22 mouse cellular contexts compared by ENCODE assay signal in genomic region chr10:72634125-72634524, GRCm38 (mm10). TPM values are rescaled to one million over a fixed set of nuclear protein-coding genes. Genes with fewer than 3 reads are reported as not detected.
DNase-seq lines count a peak whose midpoint lies in the region; ATAC-seq and TF ChIP-seq lines count a peak whose summit lies in the region.
"Had no signal": no experiment of that assay in that cellular context is flagged by ENCODE, and none has a peak within 500 bp of the region (broad histone marks: within the 10 kb centered on the region; RNA-seq: fewer than 3 reads in every experiment).

No protein-coding gene starts in this region.

- H3K9ac ChIP-seq in intestine, embryonic 14.5 days (ENCODE audit: low read length) = no peak overlapping the region
- H3K9ac ChIP-seq in intestine, postnatal 0 days (ENCODE audit: low read depth, low read length) = no peak overlapping the region
- H3K9ac ChIP-seq: forebrain, embryonic 15.5 days; hindbrain, embryonic 14.5 days; limb, embryonic 13.5 days; liver, embryonic 15.5 days; neural tube, embryonic 12.5 days; stomach, embryonic 15.5 days had no signal

- no peak for TF ChIP-seq CTCF in intestine, postnatal 0 days (IDR thresholded peaks at IDR 0.05; ENCODE audit: low read depth)
- no peak for TF ChIP-seq CTCF in G1E (IDR thresholded peaks at IDR 0.05; ENCODE audit: low read depth, low read length)

- no peak overlapping the region for H3K4me2 ChIP-seq in intestine, embryonic 14.5 days (ENCODE audit: low read length)
- H3K4me2 ChIP-seq in intestine, postnatal 0 days (replicated peaks; ENCODE audit: low read depth) = no peak overlapping the region
- H3K4me2 ChIP-seq: forebrain, embryonic 15.5 days; hindbrain, embryonic 14.5 days; limb, embryonic 13.5 days; liver, embryonic 15.5 days; neural tube, embryonic 12.5 days; stomach, embryonic 15.5 days had no signal

- H3K27ac ChIP-seq in intestine, embryonic 14.5 days (ENCODE audit: low read depth) = no peak overlapping the region
- H3K27ac ChIP-seq in intestine, postnatal 0 days (ENCODE audit: low read depth, low read length) = no peak overlapping the region
- H3K27ac ChIP-seq: forebrain, embryonic 15.5 days; gastrocnemius, adult 2 months; hindbrain, embryonic 14.5 days; limb, embryonic 13.5 days; liver, embryonic 15.5 days; neural tube, embryonic 12.5 days; stomach, embryonic 15.5 days had no signal

- 0 out of 2 replicates have a peak, but pooled peaks have one; percentile 53 for ATAC-seq in intestine, embryonic 14.5 days (replicated peaks; ENCODE audit: low FRiP score, low TSS enrichment, low read depth)
- ATAC-seq in intestine, postnatal 0 days = no peak
- peak; percentile 15; the same call in 1 of the 2 replicates for ATAC-seq in G1E (ENCODE audit: extremely low read depth, insufficient number of reproducible peaks, low FRiP score, poor library complexity, severe bottlenecking)
- ATAC-seq: activated CD4-positive, CD25-positive, alpha-beta regulatory T cell, adult 4 months; CD4-positive, CD25-positive, alpha-beta regulatory T cell, adult 4 months; forebrain, embryonic 15.5 days; lung, postnatal 0 days had no signal

- H3K4me1 ChIP-seq in intestine, embryonic 14.5 days (replicated peaks; ENCODE audit: control insufficient read depth, insufficient read depth, low read length) = no peaks in the 10 kb centered on the region
- H3K4me1 ChIP-seq in intestine, postnatal 0 days (replicated peaks; ENCODE audit: control insufficient read depth, insufficient read depth, low read length) = no peaks in the 10 kb centered on the region
- no peaks in the 10 kb centered on the region for H3K4me1 ChIP-seq in G1E (ENCODE audit: insufficient read depth, low read depth, low read length)
- H3K4me1 ChIP-seq: forebrain, embryonic 15.5 days; liver, embryonic 15.5 days; neural tube, embryonic 12.5 days; stomach, embryonic 15.5 days had no signal

- DNase-seq in intestine, embryonic 14.5 days (ENCODE audit: low spot score) = no peak
- DNase-seq in G1E (ENCODE audit: low spot score) (no peak), NIH3T3 (ENCODE audit: low read depth) (peak; percentile 82)
- DNase-seq in gonadal fat pad, adult 2 months (ENCODE audit: low read depth) = peak; percentile 82
- DNase-seq in gastrocnemius, postnatal 14 days = no peak
- no peak for DNase-seq in ovary, adult 18-20 months (ENCODE audit: low spot score)
- DNase-seq: cerebellum, adult 2 months; gastrocnemius, adult 2 months; heart, postnatal 14 days; kidney, adult 2 months; kidney, postnatal 36 days; layer of hippocampus, adult 9-11 months had no signal

- WGBS in intestine, embryonic 14.5 days = 18% methylated on average over 5 of the region's 5 CpGs
- 10% methylated on average over 5 of the region's 5 CpGs for WGBS in intestine, postnatal 0 days

- no peaks in the 10 kb centered on the region for H3K27me3 ChIP-seq in intestine, embryonic 14.5 days (replicated peaks; ENCODE audit: control insufficient read depth, insufficient read depth, low read length)
- peaks cover 9% of the 10 kb centered on the region for H3K27me3 ChIP-seq in intestine, postnatal 0 days (replicated peaks; ENCODE audit: control insufficient read depth, insufficient read depth, low read length)
- no peaks in the 10 kb centered on the region for H3K27me3 ChIP-seq in G1E (ENCODE audit: insufficient read depth, low read length)
- H3K27me3 ChIP-seq: forebrain, embryonic 15.5 days; limb, embryonic 13.5 days; liver, embryonic 15.5 days; neural tube, embryonic 12.5 days; stomach, embryonic 15.5 days had no signal

- intact Hi-C loops in gastrocnemius, postnatal 14 days (cut with DNase I; ENCODE audit: low total_unique reads) = no loop called here

- no peaks in the 10 kb centered on the region for H3K9me3 ChIP-seq in intestine, embryonic 14.5 days (ENCODE audit: control insufficient read depth, low read length)
- no peaks in the 10 kb centered on the region for H3K9me3 ChIP-seq in intestine, postnatal 0 days (ENCODE audit: control insufficient read depth)
- H3K9me3 ChIP-seq in G1E (replicated peaks) = no peaks in the 10 kb centered on the region
- H3K9me3 ChIP-seq: forebrain, embryonic 15.5 days; limb, embryonic 13.5 days; liver, embryonic 15.5 days; neural tube, embryonic 12.5 days; stomach, embryonic 15.5 days had no signal

- no peak overlapping the region for H3K4me3 ChIP-seq in intestine, embryonic 14.5 days (ENCODE audit: low read depth, low read length)
- no peak overlapping the region for H3K4me3 ChIP-seq in intestine, postnatal 0 days (ENCODE audit: low read depth, low read length)
- no peak overlapping the region for H3K4me3 ChIP-seq in G1E (ENCODE audit: low read depth, low read length)
- H3K4me3 ChIP-seq: forebrain, embryonic 15.5 days; gastrocnemius, adult 2 months; limb, embryonic 13.5 days; liver, embryonic 15.5 days; neural tube, embryonic 12.5 days; stomach, embryonic 15.5 days had no signal

- no peaks in the 10 kb centered on the region for H3K36me3 ChIP-seq in intestine, embryonic 14.5 days (ENCODE audit: control insufficient read depth, insufficient read depth, low read length)
- H3K36me3 ChIP-seq in intestine, postnatal 0 days (ENCODE audit: control insufficient read depth, insufficient read depth) = no peaks in the 10 kb centered on the region
- H3K36me3 ChIP-seq in G1E (replicated peaks) = no peaks in the 10 kb centered on the region
- H3K36me3 ChIP-seq: forebrain, embryonic 15.5 days; limb, embryonic 13.5 days; liver, embryonic 15.5 days; neural tube, embryonic 12.5 days; stomach, embryonic 15.5 days had no signal

RNA-seq across cellular contexts. Expression of gene Zwint, which starts 20.5 kb away (rescaled TPM):
- 246 and 280 TPM in 2 replicates for polyA plus RNA-seq in intestine, embryonic 14.5 days (2014; fragmentation: Nextera tagmentation; extraction: Ambion mirVana)
- 90.9 and 104 TPM in 2 replicates for polyA plus RNA-seq in intestine, postnatal 0 days (2015; fragmentation: Nextera tagmentation; extraction: Ambion mirVana)
- 182 and 207 TPM in 2 replicates for total RNA-seq in G1E (2014; fragmentation: Nextera tagmentation)
- 332 and 361 TPM in 2 replicates for total RNA-seq in G1E (2017)
- 17.1 and 23.1 TPM in 2 replicates for polyA plus RNA-seq in G1E (2012)
- 112 and 123 TPM in 2 replicates for polyA plus RNA-seq in gonadal fat pad, adult 2 months (2012; rRNA removed)
- 10 to 100 TPM; 30.1 to 32.7 TPM for total RNA-seq in gastrocnemius, postnatal 14 days (2021)

Comparison
In these comparisons a context has a peak if more than half of its experiments do, and no peak if none do; other contexts are left out.
1. DNase-seq: peak in NIH3T3 (single experiment) and gonadal fat pad, adult 2 months (single experiment); none in intestine, embryonic 14.5 days (single experiment), G1E (single experiment), gastrocnemius, postnatal 14 days (single experiment) and ovary, adult 18-20 months (single experiment).